Mouse (Mus musculus) induced T-regulatory cell, adult 2 months (primary cell): ENCODE data around the gene Kin.

Experiments
- DNase-seq: peaks from one replicate; pipeline ENCODE4 v3.0.0-alpha.2; 2012; ENCODE audit warnings: low read depth

Kin gene

DNA sequence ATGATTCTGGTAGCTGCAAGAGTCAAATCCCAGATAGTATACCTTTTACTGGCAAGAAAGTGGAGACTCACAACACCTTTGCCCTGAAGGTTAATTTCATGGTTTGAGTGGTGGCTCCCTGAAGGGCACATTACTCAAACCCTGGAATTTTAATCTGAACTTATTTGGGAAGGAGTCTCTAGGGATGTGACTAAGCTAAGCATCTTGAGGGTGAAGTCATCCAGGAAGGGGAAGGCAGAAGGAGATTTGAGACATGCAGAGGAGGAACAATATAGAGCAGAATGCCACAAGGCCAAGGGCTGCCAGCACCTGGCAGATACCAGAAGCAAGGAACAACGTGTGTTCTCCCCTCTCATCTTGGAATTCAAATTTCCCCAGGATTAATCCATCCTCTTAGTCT lies 38.4 kb downstream of the Kin start:
- DNase-seq: no peak

DNA sequence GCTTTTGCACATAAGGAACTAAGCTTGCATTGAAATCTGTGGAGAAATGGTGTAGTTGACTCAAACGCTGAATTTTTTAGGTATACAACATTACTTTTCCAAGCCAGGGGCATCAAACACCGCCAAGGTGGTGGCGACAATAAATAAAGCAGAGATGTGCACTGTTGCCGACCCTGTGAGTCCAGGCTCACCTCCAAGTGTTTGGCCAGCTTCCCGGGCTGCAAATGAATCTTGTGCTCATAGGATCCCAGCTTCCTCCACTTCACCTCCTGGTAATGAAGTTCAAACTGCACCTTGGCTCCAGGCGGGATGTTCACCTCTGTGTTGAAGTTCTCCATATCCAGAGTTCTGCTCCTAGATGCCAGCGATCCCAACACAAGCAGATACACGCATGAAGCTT lies 38.9 kb downstream of the Kin start:
- DNase-seq: no peak

DNA sequence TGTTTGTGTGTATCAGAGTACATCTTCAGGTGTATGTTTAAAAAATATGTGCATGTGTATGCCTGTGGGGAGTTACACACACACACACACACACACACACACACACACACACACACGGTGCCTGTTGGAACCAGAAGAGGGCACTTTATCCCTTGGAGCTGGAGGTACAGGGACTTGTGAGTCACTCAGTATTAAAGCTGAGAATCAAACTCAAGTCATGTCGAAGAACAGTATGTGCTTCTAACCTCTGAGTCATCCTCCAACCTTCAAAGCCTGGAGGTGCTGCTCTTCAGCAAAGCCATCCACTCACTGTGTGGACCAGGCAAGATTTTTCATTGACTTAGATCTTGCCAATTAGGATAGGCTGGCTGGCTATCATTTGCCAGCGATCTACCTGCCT lies 41.4 kb downstream of the Kin start:
- no peak for DNase-seq

DNA sequence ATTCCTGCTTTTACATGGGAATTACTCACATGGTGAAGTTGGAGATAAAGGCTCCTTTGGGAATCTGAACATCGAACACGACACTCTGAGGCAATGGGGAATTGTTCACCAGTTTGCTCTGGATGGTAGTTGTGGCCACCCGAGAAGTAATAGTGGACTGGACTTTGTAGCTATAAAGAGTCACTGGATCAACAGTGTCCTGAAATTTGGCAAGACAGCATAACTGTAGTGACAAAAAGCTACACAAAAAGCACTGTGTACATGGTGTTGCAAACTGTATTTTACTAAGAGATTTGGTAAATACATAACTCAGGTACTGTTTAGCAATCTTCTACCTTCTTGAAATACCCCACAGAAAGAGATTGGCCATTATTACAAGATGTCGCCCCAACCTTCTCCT lies 45.7 kb downstream of the Kin start:
- DNase-seq: no peak

DNA sequence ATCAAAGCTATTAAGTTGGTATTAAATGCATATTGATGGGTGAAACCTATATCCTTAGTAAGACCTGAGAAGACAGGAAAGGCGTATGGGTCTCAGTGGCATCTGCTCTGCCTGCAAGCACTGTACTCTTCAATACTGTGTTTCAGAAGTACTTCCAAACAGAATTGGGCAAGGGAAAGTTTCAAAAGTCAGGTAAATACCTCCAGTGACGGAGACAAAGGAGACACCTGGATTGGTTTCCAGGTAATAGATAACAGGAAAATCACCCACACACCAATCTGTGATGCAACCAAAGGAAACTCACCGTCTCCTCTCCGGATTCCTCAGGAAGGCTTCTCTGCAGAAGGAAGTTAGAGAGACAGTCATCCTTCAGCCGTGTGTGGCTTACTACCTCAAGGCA lies 47.1 kb downstream of the Kin start:
- DNase-seq: no peak

DNA sequence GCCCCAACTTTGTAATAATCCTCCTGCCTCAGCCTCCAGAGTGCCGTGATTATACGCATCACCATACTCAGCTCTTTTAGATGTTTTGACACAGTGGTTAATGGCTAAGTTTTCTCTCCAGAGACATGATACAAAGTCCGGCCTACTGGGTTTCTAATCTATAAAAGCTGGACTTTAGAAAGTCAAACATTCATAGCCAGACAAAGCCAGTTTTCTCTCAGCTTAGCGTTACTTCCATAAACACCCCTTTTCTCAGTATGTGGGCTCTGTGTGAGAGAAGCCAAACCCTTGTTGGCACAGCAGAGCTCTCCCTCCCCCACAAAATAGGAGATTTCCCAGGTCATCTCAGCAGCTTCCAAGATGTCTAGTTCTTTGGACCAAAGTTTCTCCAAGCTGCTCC lies 48.2 kb downstream of the Kin start:
- no peak for DNase-seq

DNA sequence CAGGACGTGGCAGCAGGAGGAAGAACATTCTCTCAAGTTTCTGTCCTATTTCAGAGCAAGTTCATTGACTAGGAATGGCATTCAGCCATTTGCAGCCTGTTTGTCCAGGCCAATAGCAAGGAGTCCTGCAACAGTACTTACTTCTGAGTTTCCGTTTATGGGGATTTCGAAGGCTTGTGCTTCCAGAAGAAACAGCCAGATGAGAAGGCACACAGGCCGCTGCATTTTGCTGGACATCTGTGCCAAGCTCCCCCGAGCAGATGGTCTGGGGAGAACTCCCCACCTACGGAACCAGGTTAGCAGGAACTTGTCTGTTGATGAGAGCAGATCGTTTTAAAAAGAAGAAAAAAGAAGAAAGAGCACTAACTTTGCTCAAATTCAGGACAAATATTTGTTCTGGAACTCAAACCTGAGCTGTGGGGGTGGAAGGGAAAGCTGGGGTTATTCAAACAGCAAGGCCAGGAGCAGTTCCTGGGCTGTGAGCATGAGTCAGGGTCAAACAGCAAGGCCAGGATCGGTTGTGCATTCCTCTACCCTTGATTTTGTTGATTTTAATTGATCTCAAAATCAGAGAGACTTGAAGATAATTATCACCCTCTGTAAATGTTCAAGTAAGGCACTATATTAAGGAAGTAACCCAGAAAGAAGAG lies 50.1 kb downstream of the Kin start:
- DNase-seq: no peak

DNA sequence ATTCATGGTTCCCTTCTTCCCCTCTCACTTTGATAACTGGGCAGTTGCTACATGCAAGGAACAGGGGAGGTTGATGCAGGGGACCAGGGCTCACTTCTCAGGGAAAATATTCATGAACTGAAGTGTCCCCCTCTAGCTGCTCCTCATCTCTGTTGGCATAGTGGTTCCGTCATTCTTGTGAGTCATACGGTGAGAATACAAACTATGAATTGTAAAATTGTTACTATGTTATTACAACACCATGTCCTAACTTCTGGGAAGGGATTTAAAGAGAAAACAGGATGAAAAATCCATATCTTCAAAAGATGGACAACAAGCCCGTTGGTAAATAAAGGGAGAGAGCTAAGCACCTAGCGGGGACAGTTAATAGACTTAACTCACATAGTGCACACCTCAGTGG lies 50.9 kb downstream of the Kin start, which contains the start of gene Itih2:
TSS of gene Itih2 (minus strand) at position 101 of the 400 bp plus-strand sequence.
- DNase-seq: no peak

DNA sequence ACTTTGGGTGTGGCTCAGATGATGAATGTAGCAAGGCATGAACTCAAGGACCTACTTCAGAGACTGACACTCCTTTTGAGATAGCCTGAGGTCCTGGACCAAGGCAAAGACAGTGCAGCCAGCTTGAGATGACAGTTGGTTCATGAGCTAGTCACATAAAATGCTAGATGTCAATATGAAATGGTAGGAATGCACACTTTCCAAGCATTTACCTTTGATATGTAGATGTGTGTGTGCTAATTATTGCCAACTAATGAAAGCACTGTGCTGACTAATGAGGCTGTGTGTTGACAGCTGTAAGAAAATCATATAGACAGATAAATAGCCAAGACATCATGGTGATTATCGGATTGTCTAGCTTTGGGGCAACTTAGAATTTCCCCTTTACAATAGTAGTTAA lies 51.7 kb downstream of the Kin start:
- DNase-seq: no peak

DNA sequence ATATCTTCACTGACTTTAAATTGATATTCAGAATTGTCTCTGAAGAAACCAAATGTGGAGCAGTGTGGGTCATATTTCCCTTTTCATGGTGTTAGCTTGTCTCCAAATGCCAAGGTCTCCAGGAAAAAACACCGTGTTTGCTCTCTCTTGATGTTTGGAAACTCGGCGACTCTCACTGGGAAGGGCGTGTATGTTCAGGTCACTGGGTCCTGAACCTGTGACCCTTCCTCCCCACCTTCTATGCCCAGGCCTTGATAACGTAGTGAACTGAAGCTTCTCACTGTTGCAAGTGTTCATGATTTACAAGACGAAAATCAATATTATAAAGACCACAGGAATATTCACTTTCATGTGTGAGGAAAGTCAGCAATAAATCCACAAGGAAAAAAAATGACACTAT lies 53.5 kb downstream of the Kin start:
- no peak for DNase-seq

DNA sequence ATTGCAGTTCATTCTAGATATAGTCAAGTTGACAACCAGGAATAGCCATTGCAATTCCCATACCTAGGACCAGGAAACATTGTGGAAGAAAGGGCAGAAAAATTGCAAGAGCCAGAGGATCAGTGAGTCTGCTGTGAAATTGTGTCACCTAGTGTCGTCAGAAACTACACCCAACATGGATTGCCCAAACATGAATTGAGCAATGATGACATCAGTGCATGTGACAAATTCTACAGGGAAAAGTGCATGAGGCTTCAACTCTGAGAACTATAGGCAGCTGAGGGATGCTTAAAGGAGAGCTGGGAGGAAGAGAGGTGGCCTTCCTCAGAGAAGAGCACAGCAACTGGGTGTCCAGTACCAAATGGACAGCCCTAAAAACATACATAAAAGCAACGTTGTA lies 56.9 kb downstream of the Kin start:
- DNase-seq: no peak

DNA sequence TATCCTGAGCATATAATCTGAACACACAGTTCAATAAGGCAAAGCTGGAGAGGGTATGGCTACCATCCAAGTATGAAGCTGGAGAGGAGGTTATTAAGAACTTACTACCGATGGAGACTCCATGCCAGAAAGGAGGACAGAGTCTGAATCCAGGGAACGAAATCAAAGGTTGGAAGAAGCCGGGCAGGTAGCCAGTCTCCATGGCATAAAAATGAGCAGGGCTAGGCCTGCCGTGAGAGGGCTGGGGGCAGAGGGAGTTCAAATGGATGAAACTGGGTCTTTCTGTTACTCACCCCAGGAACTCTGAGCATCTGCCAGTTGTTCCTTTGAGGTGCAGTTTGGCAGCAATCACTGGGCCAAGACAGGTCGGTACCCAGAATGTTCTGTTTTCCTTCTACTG lies 60.1 kb downstream of the Kin start:
- no peak for DNase-seq
